Mouse (Mus musculus) intestine, embryonic 15.5 days (tissue): ENCODE measurements around the gene Atp1a1. TPM values are rescaled to one million over a fixed set of nuclear protein-coding genes. Genes with fewer than 3 reads are reported as not detected.
A peak's percentile ranks its signal among the peaks of the same experiment; 100 is the strongest.

ENCODE experiments used
- ATAC-seq: fragments of 200-750 bp; cut with Nextera tagmentation; 2 replicates; pipeline ENCODE4 v1.8.0; 2017; ENCODE audit warnings: moderate TSS enrichment, moderate library complexity
- H3K27ac ChIP-seq: fragments of 300-500 bp; sonication (generic); 2 replicates; pipeline ENCODE4 v1.5.1; 2015; ENCODE audit warnings: mild to moderate bottlenecking, inconsistent platforms
- H3K27me3 ChIP-seq: fragments of 300-500 bp; sonication (generic); replicated peaks from 2 replicates; pipeline ENCODE4 v1.6.1; 2015; ENCODE audit warnings: inconsistent platforms
- H3K36me3 ChIP-seq: fragments of 300-500 bp; sonication (generic); 2 replicates; pipeline ENCODE4 v1.6.1; 2015; ENCODE audit warnings: inconsistent platforms
- H3K4me1 ChIP-seq: fragments of 300-500 bp; sonication (generic); replicated peaks from 2 replicates; pipeline ENCODE4 v1.6.1; 2015; ENCODE audit warnings: inconsistent platforms
- H3K4me2 ChIP-seq: fragments of 300-500 bp; sonication (generic); replicated peaks from 2 replicates; pipeline ENCODE4 v1.6.1; 2015; ENCODE audit warnings: mild to moderate bottlenecking, inconsistent platforms
- H3K4me3 ChIP-seq: fragments of 300-500 bp; sonication (generic); replicated peaks from 2 replicates; pipeline ENCODE4 v1.5.1; 2015; ENCODE audit warnings: inconsistent platforms
- H3K9ac ChIP-seq: fragments of 300-500 bp; sonication (generic); 2 replicates; pipeline ENCODE4 v1.6.1; 2015; ENCODE audit warnings: inconsistent platforms
- H3K9me3 ChIP-seq: fragments of 300-500 bp; sonication (generic); 2 replicates; pipeline ENCODE4 v1.6.1; 2016; ENCODE audit warnings: inconsistent platforms
- WGBS: fragments of 180-500 bp; shearing (Covaris S2); methylation state at CpG from one replicate; pipeline ENCODE4 v1.1.7; 2015; 5-methylcytosine and 5-hydroxymethylcytosine counted together
- polyA plus RNA-seq: library from polyadenylated mRNA; unstranded; fragments of >200 nt; fragmentation: Nextera tagmentation; extraction: Ambion mirVana; gene quantifications from 2 replicates; pipeline ENCODE4 v1.2.1, GENCODE M21; 2015

The Atp1a1 gene
- polyA plus RNA-seq, 1 experiment from 2014 or later = 247 TPM

GRCm38 (mm10) chr3:101533373-101533772, 71.1 kb downstream of the Atp1a1 start:
- H3K9ac ChIP-seq = no peak overlapping the region
- no peaks in the 10 kb centered on the region for H3K9me3 ChIP-seq
- no peak for ATAC-seq
- 90% methylated on average over 2 of the region's 2 CpGs for WGBS
- no peaks in the 10 kb centered on the region for H3K27me3 ChIP-seq
- no peak overlapping the region for H3K4me3 ChIP-seq
- H3K4me2 ChIP-seq = no peak overlapping the region
- H3K27ac ChIP-seq = no peak overlapping the region
- H3K4me1 ChIP-seq = peaks cover 6% of the 10 kb centered on the region
- H3K36me3 ChIP-seq = no peaks in the 10 kb centered on the region

GRCm38 (mm10) chr3:101530928-101531327, 73.6 kb downstream of the Atp1a1 start:
- no peak overlapping the region for H3K27ac ChIP-seq
- no peaks in the 10 kb centered on the region for H3K9me3 ChIP-seq
- no peak overlapping the region for H3K4me2 ChIP-seq
- 51% methylated on average over 10 of the region's 10 CpGs for WGBS
- no peaks in the 10 kb centered on the region for H3K36me3 ChIP-seq
- H3K27me3 ChIP-seq = no peaks in the 10 kb centered on the region
- ATAC-seq = no peak
- peaks cover 15% of the 10 kb centered on the region for H3K4me1 ChIP-seq
- no peak overlapping the region for H3K4me3 ChIP-seq
- no peak overlapping the region for H3K9ac ChIP-seq

GRCm38 (mm10) chr3:101528900-101529594, 75.4 kb downstream of the Atp1a1 start:
- Histone ChIP-seq H3K9ac (no peak overlapping the region), H3K4me3 (no peak overlapping the region), H3K4me2 (no peak overlapping the region), H3K36me3 (no peaks in the 10 kb centered on the region), H3K9me3 (no peaks in the 10 kb centered on the region), H3K4me1 (peaks cover 15% of the 10 kb centered on the region), H3K27me3 (no peaks in the 10 kb centered on the region), H3K27ac (no peak overlapping the region)
- no peak for ATAC-seq
- 27% methylated on average over 8 of the region's 8 CpGs for WGBS

GRCm38 (mm10) chr3:101528157-101528899, 76.2 kb downstream of the Atp1a1 start:
- ATAC-seq = 0 out of 2 replicates have a peak, but pooled peaks have one; percentile 20
- no peak overlapping the region for H3K4me3 ChIP-seq
- H3K4me2 ChIP-seq = no peak overlapping the region
- no peaks in the 10 kb centered on the region for H3K9me3 ChIP-seq
- H3K4me1 ChIP-seq = peaks cover 15% of the 10 kb centered on the region
- peak overlapping the region; percentile 64 for H3K27ac ChIP-seq
- H3K36me3 ChIP-seq = no peaks in the 10 kb centered on the region
- no peaks in the 10 kb centered on the region for H3K27me3 ChIP-seq
- no peak overlapping the region for H3K9ac ChIP-seq
- 26% methylated on average over 6 of the region's 8 CpGs for WGBS

GRCm38 (mm10) chr3:101526603-101527002, 77.9 kb downstream of the Atp1a1 start:
- peak overlapping the region; percentile 65 for H3K27ac ChIP-seq
- ATAC-seq = peak; percentile 91

More at GRCm38 (mm10) chr3:101526603-101527002, 77.9 kb downstream of the Atp1a1 start:
- Histone ChIP-seq H3K36me3 (no peaks in the 10 kb centered on the region), H3K9ac (no peak overlapping the region), H3K27me3 (no peaks in the 10 kb centered on the region), H3K4me3 (no peak overlapping the region), H3K4me1 (peaks cover 18% of the 10 kb centered on the region), H3K9me3 (no peaks in the 10 kb centered on the region), H3K4me2 (no peak overlapping the region)
- WGBS = 57% methylated on average over 11 of the region's 11 CpGs

Other genes with a start within 250 kb of the Atp1a1 start
- gene Igsf3, start 227.6 kb downstream of the Atp1a1 start, polyA plus RNA-seq = 21.3 and 22.4 TPM in 2 replicates
- gene Mab21l3, start 244.3 kb upstream of the Atp1a1 start, polyA plus RNA-seq = 5.8 and 6.4 TPM in 2 replicates